Mouse (Mus musculus): ENCODE measurements around the gene Dqx1.

Gene Dqx1

GRCm38 (mm10) chr6:83057790-83058189 is at the start of gene Dqx1:
TSS of gene Dqx1 (plus strand) at chr6:83057844.
- peak; percentile 21 to 48 for DNase-seq

DNA sequence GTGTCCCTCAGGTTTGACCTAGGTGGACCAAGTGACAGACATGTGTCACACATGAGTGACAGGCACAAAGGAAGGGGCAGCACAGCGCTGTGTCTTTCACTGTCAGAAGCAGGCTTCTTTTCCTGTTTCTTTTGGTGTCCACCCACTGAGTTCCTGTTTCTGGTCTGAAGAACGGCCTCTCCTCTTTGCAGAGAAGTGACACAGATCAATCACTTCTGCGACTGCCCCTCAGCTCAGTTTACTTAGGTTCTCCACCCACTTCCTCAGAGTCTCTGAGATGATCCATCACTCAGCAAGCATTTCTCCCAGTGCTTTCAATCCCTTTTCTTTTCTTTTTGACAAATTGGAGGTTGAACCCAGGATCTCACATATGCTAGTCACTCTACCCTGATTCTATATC is 49.0 kb upstream of the Dqx1 start:
- DNase-seq, result peak; percentile 41 to 49

- no peak for DNase-seq
These were observed 47.6 kb upstream of the Dqx1 start for GRCm38 (mm10) chr6:83010010-83010409.

DNA sequence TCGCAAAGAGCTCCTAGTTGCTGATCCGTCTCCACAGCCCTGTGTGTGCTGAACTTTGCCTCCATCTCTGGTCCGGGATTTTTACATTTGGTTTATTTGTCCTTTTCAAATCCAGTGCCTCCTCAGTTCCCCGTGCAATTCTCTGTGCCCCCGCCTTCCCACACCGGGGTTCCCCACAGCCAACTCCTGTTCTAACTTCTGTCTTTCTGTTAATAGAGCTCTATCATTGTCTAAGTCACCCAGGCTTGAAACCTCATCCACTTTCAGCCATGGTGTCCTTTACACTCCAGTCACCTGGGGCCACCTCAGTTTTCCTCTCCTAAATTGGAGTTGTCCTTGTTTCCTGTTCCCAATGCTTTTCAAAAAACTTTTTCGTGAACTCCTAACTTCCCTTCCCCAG is 46.4 kb upstream of the Dqx1 start:
- DNase-seq, result no peak

GRCm38 (mm10) chr6:83011756-83012155 is 45.9 kb upstream of the Dqx1 start:
- DNase-seq, result no peak

DNA sequence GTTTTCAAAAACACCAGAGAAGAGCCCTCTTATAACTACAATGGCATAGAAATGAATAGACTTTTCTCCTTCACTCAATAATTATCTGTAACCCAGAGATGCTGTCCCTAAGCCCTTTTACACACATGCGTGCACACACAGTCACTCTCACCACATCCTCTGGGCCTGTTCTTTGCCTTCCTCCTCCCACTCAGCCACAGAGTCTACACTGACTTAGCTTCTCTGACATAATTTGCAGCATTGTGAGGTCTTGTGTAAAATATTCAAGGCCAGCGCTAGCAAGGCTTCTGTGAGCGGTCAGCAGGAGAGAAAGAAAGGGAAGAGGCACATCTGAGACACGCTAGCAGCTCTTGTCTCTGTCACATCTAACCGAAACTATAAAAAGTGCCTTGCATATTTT is 44.2 kb upstream of the Dqx1 start:
- no peak for DNase-seq

- no peak for DNase-seq
These were observed 42.9 kb upstream of the Dqx1 start for GRCm38 (mm10) chr6:83014482-83015466.

- no peak for DNase-seq
These were observed 41.9 kb upstream of the Dqx1 start for GRCm38 (mm10) chr6:83015749-83016148.

DNA sequence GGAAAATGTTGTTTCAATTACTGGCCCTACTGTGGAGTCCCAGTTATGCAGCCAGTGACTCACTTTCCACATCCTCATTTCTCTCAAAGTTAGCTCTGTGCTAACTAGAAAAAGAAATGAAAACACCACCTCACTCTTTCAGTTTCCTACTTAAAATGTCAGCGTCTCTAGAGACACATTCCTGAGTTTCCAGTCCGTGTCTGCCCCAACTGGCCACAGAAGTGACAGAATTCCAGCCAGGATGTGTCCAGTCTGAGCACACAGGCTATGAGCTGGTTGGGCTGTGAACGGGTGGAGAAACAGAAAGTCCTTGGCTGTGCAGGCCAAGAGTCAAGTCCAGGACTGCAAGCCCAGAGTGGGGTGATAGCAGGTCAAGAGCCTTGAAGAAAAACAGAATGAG is 40.5 kb upstream of the Dqx1 start:
- peak; percentile 33 to 63 for DNase-seq

- no peak for DNase-seq
These were observed 38.6 kb upstream of the Dqx1 start for GRCm38 (mm10) chr6:83019044-83019443.

DNA sequence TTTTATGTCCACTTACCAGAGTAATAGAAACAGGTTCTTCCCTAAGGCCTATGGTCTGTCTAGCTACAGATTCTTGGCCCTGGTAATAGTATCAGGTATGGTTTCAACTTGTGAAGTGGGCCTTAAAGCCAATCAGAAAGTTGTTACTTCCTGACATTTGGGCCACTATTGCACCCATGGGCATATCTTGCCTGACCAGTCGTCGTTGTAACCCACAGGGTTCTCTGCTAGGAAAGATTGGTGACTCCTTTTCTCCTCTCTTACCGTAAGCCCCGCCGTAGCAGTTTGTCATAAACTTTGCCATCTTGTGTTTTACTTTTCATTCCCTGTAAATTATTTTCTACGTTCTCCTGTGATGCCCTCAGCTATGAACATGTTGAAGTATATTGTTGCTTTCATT is 37.5 kb upstream of the Dqx1 start:
- no peak for DNase-seq

- DNase-seq, result no peak
These were observed 36.6 kb upstream of the Dqx1 start for GRCm38 (mm10) chr6:83020836-83021593.

DNA sequence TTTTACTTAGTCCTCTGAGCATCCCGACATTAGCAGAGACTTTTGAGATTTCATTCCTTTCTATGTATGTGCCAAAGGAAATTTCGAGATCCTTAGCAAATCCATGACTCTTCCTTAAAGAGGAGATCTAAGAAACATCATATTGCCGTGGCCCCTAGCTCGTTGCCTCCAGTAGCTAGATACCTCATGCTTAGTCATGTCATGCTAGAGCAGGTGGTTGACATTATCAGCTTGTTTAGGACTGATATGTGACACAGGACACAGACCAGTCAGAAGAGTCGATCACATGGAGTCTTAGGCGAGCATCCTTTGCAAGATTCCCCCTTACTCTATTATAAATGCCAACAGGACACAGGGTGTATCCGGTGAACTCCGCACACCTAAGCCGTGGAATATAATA is 34.6 kb upstream of the Dqx1 start:
- no peak for DNase-seq

GRCm38 (mm10) chr6:83023786-83024185 is 33.9 kb upstream of the Dqx1 start:
- DNase-seq, result no peak

DNA sequence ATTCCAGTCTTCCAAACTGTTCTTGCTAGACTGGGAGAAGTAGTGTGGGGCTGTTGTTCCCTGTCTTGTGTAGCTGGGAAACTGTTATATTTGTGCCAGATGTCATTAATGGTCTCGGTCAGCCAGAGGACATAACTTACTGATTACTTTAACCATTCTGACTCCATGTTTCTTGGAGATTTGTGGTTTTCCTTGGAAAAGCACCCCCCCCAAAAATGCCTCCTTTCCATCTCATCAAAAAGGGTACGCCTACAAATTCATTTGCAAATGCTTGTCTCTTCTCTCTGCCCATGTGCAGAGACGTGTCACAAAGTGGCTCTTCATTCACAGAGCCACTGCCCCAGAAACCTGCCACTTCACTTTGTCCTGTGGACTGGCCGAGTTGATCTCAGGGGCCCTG is 33.2 kb upstream of the Dqx1 start:
- DNase-seq, result no peak

GRCm38 (mm10) chr6:83025221-83025620 is 32.4 kb upstream of the Dqx1 start:
- DNase-seq, result no peak

DNA sequence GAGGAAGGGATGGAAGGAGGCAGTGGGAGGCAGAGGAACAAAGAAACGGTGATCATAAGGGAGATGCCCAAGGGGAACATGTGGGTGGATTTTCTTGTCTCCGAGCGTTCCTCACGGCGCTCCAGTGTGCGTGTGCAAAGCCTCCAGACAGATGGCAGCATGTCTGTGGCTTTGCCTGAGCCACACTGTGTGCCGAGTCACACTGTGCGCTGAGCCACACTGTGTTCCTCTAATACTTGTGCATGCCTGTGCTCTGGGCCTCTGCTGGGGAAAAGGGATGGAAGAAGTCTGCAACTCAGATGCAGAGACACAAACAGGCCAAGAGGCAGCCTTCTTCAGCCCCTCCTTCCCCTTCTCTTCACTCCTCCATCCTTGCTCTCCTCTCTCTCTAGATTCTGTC is 30.4 kb upstream of the Dqx1 start:
- DNase-seq, result no peak

GRCm38 (mm10) chr6:83027706-83028105 is 29.9 kb upstream of the Dqx1 start:
- DNase-seq, result peak in 1 of 2 experiments; percentile 46

DNA sequence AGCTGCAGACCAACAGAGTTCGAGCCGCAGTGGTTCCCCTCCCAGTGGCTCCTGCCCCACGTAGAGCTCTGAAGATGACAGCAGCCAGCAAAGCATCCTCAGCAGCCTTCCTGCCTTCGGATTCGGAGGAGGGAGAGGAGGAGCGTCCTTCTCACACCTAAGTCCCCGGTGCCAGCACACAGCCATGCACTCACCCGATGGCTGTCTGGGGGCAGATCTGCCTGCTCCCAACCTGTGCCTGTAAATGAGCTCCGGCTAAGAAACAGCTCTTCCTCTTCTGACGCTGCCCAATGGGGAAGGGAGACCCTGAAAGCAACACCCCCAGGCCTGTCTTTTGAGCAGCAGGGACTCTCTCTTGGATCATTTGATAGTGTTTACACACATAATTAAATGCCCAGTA is 27.9 kb upstream of the Dqx1 start:
- DNase-seq, result no peak

- DNase-seq, result no peak
These were observed 26.5 kb upstream of the Dqx1 start for GRCm38 (mm10) chr6:83031111-83031510.

DNA sequence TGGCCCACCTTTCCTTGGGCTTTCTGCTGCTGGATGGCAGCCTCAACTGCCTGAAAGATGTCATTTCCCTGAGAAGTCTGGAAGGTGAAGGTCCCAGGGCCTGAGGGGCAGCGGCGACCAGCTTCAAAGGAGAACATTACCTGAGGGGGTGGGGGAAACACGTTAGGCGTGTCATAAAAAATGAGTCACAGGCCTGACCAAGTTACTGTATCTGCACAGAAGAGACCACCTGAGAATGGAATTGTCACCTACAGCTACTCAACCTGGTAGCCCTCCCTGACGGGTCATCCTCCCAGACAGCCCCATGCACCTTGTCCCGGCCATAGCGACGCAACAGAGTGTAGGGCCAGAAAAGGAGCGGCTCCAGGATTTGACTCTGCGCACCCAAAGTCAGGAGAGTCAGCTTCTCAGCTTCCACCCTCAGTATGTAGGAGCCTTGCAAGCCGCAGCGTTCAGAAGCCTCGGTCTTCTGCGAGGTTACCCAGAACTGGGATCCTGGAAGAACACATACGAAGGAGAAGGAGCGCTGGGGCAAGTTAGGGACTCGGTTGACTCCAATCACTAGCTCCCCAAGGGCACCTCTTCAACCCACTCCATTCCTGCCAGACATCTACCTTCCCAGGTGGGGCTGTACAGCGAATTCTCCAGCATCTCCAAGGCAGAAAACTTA is 25.6 kb upstream of the Dqx1 start:
- DNase-seq, result no peak

GRCm38 (mm10) chr6:83032769-83033191 is 24.9 kb upstream of the Dqx1 start:
- DNase-seq, result peak; percentile 69 to 70

Data from lung, postnatal 4 days (tissue).